Mouse (Mus musculus): ENCODE data around the gene Snrpn.
"Not testable (repeated sequence)": the region's sequence is repeated elsewhere in the genome, so short reads cannot be mapped to it uniquely, and the experiment has no call there.

The Snrpn gene

DNA sequence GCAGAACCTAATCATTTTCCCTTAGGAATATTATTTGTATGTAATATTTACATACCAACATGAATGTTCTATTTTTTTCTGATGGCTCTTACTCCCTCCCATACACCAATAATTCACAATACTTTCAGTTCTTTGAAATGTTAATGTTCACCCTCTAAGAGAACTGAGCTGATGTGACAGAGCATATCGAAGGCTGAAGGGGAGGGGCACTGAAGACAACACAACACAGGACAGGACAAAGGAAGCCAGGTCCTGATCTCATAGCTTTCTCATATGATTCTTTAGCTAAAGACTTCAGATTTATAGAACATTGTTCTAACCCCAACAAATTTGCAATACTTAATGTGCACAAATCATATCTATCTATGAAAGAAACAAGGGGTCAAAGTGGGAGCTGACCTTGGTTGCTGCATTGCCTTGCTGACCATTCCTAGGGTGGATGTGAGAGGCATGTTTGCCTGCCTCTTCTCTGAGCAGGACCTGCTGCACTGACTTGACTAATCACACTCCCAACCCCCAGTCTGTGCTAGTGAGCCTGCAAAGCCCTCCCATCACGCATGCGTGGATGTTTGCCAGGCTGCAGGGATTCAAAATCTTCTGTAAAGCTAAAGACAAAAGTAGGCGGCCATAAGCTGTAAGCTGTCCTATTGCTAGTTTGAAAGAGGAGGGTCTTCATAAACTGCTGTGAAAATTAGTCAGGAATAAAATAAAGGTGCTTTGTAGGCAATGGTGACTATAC, at the start of gene Snrpn:
Snrpn (minus strand) TSS at position 478 of the 739 bp plus-strand sequence.
- DNase-seq, result peak in 1 of 2 experiments; percentile 2

DNA sequence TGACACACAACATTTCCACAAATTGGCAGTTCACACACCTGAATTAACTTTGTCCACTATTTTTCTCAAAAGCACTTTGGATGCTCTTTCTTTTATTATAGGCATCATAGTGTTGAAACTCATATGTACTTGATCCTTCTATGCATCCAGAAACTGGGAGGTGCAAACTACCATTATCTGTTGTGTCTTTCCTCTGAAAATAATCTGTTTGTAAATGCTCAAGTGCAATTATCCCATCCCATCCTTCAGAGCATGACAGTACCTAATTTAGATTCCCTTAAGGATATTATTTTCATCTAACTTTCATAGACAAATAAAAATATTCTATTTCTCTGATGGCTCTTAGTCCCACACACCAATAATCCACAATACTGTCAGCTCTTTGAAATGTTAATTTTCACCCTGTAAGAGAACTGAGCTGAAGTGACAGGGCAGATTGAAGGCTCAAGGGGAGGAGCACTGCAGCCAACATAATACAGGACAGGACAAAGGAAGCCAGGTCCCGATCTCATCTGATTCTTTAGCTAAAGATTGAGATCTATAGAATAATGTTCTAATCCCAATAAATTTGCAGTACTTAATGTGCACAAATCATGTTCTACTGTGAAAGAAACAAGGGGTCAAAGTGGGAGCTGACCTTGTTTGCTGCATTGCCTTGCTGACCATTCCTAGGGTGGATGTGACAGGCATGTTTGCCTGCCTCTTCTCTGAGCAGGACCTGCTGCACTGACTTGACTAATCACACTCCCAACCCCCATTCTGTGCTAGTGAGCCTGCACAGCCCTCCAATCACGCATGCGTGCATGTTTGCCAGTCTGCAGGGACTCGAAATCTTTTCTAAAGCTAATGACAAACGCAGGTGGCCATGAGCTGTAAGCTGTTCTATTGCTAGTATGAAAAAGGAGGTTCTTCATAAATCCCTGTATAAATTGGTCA, 30.5 kb upstream of the Snrpn start:
- peak; percentile 61 to 68 for DNase-seq

DNA sequence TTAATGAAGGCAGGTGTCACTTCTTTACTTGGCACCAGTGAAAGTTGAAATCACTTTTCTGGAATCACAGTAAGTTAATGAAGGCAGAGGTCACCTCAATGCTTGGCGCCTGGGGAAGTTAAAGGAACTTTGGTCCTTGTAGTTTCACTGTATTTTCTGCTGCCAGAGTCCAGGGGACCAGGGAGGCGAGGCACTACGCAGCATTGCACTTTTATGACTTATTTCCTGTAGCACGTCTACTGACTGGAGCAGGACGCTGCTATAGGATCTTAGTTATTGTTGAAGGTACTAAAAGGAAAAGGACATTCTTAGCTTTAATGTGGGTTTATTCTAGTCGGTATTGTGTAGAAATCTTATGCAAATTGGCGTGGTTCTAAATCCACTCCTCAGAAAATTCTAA, 14.7 kb downstream of the Snrpn start:
- no peak for DNase-seq

- not testable (repeated sequence) for DNase-seq
Observed at GRCm38 (mm10) chr7:60123086-60123624, 16.9 kb downstream of the Snrpn start.

DNA sequence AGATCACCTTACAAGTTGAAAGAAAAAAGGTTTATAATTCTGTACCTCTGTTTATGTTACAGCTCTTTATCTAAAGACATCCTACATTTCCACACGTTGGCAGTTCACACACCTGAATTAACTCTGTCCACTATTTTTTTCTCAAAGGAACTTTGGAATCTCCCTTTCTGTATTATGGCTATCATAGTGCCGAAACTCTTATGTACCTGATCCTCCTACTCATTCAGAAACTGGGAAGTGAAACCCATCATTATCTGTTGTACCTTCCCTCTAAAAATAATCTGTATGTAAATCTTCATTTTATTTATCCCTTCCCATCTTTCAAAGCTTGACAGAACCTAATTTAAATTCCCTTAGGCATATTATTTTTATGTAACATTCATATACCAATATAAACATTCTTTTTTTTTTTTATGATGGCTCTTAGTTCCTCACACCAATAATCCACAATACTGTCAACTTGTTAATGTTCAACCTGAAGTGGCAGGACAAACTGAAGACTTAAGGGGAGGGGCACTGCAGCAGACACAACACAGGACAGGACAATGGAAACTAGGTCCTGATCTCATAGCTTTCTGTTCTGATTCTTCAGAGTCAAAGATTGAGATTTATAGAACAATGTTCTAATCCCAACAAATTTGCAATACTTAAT, 17.5 kb downstream of the Snrpn start:
- DNase-seq, result no peak

GRCm38 (mm10) chr7:60097154-60097859, 42.7 kb downstream of the Snrpn start:
- DNase-seq, result peak in 1 of 2 experiments; percentile 3

GRCm38 (mm10) chr7:60076301-60076700, 63.7 kb downstream of the Snrpn start:
- no peak for DNase-seq

DNA sequence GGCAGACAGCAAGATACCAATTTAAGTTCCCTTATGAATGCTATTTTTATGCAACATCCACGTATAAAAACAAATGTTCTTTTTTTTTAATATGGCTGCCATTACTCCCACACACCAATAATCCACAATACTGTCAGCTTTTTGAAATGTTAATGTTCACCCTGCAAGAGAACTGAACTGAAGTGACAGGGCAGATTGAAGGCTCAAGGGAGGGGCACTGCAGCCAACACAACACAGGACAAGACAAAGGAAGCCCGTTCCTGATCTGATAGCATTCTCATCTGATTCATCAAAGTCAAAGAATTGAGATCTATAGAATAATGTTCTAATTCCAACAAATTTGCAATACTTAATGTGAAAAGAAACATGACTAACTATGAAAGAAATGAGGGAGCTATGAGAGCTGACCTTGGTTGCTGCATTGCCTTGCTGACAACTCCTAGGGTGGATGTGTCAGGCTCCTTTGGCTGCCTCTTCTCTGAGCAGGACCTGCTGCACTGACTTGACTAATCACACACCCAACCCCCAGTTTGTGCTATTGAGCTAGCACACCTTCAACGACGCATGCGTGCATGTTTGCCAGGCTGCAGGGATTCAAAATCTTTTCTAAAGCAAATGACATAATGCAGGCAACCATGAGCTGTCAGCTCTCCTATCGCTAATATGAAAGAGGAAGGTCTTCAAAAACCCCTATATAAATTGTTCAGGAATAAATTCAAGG, 92.4 kb downstream of the Snrpn start:
- peak; percentile 63 to 70 for DNase-seq

GRCm38 (mm10) chr7:60013186-60013585, 126.8 kb downstream of the Snrpn start:
- no peak for DNase-seq

DNA sequence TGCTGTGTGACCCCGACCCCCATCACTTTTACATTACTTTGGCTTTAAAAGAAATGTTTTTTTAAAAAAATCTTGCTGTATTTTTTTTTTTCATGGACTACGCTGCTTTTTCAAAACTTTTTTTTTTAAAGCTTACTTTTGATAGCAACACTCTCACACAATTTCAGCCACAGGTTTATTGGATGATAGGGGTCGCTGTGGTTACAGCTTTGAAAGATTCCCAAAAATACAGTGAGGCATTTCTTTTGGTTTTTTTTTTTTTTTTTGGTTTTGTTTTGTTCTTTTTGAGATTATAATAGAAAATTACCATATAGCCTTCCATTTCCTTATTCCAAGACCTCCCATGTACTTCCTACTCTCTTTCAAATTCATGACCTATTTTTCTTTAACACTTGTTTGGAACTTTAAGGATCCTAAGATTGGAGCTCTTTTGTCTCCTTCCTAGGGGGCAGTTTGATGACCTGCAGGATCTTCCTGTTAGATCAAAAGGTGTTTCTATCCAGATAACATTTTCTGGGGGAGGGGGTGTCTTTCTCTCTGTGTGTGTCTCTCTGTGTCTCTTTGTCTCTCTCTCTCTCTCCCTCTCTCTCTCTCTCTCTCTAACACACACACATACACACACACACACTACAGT, 132.2 kb downstream of the Snrpn start:
- DNase-seq, result no peak

GRCm38 (mm10) chr7:60006262-60006661, 133.8 kb downstream of the Snrpn start:
- no peak for DNase-seq

GRCm38 (mm10) chr7:60004606-60005330, 135.3 kb downstream of the Snrpn start, which contains the start of the genes Snurf and Gm38393:
Gene Snurf (minus strand): TSS chr7:60005049.
Gene Gm38393 (minus strand): TSS chr7:60005064.
- peak; percentile 87 to 93 for DNase-seq

DNA sequence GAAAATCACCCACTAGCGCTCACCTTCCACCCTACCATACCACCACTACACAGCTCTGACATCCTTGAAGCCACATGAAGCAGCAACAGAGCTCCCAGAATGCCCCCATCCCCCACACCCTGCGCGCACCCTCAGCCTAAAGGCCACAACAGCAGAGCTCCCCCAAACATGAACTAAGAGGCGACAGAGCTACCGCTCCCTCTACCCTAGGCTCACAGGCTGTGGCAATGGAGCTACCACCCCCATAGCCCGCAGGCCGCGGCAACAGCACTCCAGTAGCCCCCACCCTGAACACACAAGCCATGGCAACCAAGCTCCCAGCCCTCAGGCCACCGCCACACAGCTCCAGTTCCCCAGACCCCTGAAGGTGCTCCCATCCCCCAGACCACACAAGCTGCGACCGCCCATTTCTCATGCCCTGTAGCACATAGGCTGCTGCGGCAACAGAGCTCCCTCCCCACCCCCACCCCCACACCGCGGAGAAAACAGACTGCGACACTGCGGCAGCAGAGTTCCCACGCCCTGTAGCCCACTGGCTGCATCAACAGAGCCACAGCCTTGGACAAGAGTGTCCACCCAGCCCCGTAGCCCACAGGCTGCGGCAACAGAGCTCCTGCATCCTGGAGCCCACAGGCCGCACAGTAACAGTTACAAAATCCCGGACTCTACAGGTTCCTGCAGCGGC, 136.0 kb downstream of the Snrpn start:
- peak; percentile 52 for DNase-seq

DNA sequence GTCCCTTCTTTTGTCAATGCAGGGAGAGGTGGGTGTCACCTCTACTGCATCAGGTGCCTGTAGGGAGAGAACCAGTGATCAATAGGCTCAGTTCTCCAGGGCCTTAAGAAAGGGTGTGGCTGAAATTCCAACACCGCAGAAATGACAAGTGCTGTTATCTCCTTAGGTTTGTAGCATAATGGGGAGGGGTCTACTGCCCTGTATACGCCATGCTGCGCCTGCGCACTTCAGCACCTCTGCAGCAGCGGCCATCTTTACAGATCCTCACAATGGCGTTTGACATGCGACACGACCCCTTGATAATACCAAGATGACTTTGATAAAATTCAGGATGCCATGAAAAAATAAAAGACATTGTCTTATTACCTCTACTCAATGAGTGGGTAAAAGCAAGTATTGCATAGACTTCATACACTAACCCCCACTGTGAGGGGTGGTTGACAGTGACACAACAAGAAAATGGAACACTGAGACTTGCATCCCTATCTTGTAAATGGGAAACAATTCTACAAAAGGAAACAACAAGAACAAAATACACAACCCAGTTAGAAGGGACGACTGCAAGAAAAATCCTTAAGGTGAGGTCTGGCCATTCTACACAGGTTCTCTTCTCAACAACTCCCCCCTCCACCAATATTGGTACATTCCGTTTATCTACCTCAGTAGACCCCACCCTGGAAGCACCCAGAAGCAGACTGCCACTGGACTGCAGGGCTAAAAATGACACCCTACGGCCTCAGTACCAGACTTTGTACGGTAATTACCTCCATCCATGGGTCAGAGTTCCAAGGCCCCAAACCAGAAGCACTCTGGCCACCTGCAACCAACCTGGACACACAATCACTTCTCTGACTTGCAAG, 136.8 kb downstream of the Snrpn start:
- peak; percentile 44 to 57 for DNase-seq

- DNase-seq, result no peak
Observed at GRCm38 (mm10) chr7:59978646-59979045, 161.4 kb downstream of the Snrpn start.
